Mouse (Mus musculus): ENCODE measurements around the gene Ttc21a. TPM values are rescaled to one million over a fixed set of nuclear protein-coding genes. Genes with fewer than 3 reads are reported as not detected.

Ttc21a gene
- polyA plus RNA-seq, 1 experiment from 2014 or later = 0.36 TPM

DNA sequence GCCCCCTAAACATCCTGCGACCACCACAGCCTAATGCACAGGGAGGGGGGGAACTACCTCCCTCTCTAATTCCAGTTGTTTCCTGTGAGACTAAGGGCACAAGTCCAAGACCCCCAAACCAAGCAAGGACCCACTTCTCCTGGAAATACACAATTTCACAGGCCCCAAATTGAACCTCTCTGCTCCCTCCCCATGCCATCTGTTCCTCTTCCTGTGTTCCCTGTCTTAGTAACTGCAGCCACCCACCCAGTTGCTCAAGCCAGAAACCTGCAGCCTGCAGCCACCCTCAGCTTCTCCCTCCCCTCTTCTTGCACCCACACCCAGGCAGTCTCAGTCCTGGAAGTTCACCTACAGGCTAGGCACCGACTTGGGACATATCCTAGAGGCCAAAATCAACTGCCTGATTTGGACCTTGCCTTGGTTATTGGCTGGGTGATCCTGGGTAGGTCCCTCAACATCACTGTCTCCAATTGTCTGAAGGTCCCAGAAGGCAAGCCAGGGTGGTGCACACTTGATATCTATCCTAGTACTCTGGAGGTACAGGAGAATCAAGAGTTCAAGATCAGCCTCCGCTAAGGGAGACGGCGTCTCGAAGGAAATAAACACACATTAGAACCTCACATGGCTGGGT lies 41.5 kb downstream of the Ttc21a start:
- Histone ChIP-seq H3K4me2 (no peak overlapping the region), H3K27ac (replicated peaks) (no peak overlapping the region), H3K9ac (no peak overlapping the region), H3K9me3 (no peaks in the 10 kb centered on the region), H3K4me1 (replicated peaks) (peaks cover 57% of the 10 kb centered on the region), H3K36me3 (peaks cover 2% of the 10 kb centered on the region; the same call in 1 of the 2 replicates), H3K4me3 (no peak overlapping the region), H3K27me3 (peaks cover 21% of the 10 kb centered on the region)
- WGBS = 90% methylated on average over 6 of the region's 6 CpGs
- no peak for ATAC-seq (ENCODE audit: low read depth)

- no peak for ATAC-seq (ENCODE audit: low read depth)
- no peaks in the 10 kb centered on the region for H3K9me3 ChIP-seq
- peaks cover 64% of the 10 kb centered on the region for H3K4me1 ChIP-seq (replicated peaks)
- H3K9ac ChIP-seq = no peak overlapping the region
- H3K36me3 ChIP-seq = no peaks in the 10 kb centered on the region
- WGBS = 50% methylated on average over 2 of the region's 2 CpGs
- H3K4me3 ChIP-seq = no peak overlapping the region
- H3K4me2 ChIP-seq = no peak overlapping the region
- no peak overlapping the region for H3K27ac ChIP-seq (replicated peaks)
- peaks cover 28% of the 10 kb centered on the region for H3K27me3 ChIP-seq
Measured at GRCm38 (mm10) chr9:119979749-119980148, 42.3 kb downstream of the Ttc21a start.

DNA sequence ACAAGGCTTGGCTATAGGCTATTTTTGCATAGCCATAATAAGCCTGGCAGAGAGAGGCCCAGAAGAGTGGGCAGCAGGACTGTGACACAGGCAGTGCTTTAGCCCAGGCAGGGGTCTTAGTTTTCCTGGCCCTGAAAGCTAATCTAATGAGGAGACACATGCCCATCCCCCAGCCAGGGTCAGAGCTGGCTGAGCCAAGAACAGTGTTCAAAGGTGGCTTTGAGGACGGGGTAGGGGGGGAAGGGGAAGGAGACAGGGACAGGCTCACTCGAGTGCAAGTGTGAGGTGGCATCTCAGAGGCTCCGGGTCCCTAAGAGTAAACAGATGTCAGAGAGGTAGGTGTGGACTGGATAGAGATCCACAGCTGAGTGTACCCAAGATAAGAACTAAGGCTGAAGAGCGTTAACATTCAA lies 43.4 kb downstream of the Ttc21a start:
- H3K36me3 ChIP-seq = no peaks in the 10 kb centered on the region
- H3K4me2 ChIP-seq = peak overlapping the region; percentile 87
- H3K9me3 ChIP-seq = no peaks in the 10 kb centered on the region
- no peak overlapping the region for H3K4me3 ChIP-seq
- H3K27ac ChIP-seq (replicated peaks) = peak overlapping the region; percentile 75
- H3K27me3 ChIP-seq = peaks cover 28% of the 10 kb centered on the region
- peak overlapping the region; percentile 54; the same call in 1 of the 2 replicates for H3K9ac ChIP-seq
- H3K4me1 ChIP-seq (replicated peaks) = peaks cover 64% of the 10 kb centered on the region
- no peak for ATAC-seq (ENCODE audit: low read depth)
- 9% methylated on average over 4 of the region's 4 CpGs for WGBS

DNA sequence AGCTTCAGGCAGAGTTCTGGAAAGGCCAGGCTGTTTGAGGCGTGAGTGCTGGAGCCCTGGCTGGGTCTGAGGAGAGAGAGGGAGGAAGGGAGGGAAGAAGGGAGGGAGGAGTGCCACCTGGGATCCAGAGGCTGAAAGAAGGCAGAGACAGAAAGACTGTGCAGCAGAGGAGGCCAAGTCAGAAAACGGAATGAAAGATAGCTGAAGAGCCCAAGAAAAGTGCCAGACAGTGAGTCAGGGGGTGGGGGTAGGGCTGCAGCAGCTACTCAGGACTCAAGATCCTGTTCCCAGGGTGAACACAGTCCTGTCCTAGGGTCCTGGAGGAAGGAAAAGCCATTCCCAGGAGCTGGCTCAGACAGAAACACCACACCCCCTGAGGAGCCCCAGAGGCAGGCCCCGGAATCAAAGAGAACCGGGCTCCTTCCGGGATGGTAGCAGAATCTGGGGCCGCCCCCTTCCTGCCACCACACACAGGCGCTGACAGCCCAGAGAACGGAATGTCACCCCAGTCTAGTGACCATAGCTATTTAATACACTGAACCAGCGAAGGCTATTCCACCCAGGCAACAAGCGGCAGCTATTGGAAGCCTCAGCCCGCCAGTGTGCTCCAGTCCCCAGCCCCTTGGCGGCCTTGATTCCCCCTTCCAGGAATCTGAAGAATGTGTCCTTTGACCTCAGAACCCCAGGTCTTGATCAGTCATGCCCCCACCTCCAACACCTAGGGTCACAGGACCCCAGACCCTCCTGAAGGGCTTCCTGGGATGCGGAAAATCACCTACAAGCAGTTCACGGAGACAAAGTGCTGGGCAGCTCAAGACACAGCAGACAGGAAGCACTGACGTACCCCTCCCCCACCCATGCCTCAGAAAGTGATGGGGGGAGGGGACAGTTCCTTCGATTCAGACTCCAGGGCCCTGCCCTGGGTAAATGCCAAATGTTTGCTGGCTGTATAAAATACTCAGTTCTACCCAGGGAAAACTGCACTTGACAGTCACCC lies 44.1 kb downstream of the Ttc21a start:
- Histone ChIP-seq H3K36me3 (no peaks in the 10 kb centered on the region), H3K9ac (peak overlapping the region; percentile 75), H3K4me3 (peak overlapping the region; percentile 60), H3K9me3 (no peaks in the 10 kb centered on the region), H3K27ac (replicated peaks) (peak overlapping the region; percentile 75), H3K4me2 (peak overlapping the region; percentile 87), H3K4me1 (replicated peaks) (peaks cover 64% of the 10 kb centered on the region), H3K27me3 (peaks cover 28% of the 10 kb centered on the region)
- peak; percentile 5; the same call in 1 of the 2 replicates for ATAC-seq (ENCODE audit: low read depth)
- 2% methylated on average over 16 of the region's 16 CpGs for WGBS

DNA sequence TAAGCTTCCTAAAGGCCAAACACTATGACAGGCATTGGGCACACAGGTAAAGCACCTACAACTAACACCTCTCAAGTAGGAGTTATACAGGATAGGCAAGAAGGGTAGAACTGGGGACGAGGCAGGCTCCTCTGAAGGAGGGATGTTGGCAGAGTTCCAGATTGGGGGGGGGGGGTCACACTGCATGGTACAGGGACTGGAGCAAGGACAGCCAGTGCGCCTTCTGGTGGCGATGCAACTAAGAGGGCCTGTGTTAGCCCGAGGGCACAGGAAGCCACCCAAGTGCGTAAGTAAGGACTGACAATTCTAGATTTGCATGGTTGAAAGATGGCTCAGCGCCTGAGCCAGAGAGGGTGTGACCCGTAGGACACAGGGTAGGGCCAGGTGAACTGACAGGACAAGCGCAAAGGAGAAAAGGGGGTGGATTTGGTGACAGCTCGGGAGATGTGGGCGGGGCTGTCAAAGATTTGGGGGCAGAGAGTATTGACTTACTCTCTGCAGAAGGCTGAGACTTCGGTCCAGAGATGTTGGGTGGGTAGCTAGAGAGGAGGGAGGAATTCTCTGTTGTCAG lies 44.9 kb downstream of the Ttc21a start:
- H3K27ac ChIP-seq (replicated peaks) = no peak overlapping the region; the same call in 1 of the 2 replicates

GRCm38 (mm10) chr9:119982956-119983551 lies 45.6 kb downstream of the Ttc21a start:
- ATAC-seq (ENCODE audit: low read depth) = no peak

More for the DNA sequence above, 44.9 kb downstream of the Ttc21a start:
- Histone ChIP-seq H3K4me1 (replicated peaks) (peaks cover 60% of the 10 kb centered on the region), H3K27me3 (peaks cover 32% of the 10 kb centered on the region), H3K4me2 (peak overlapping the region; percentile 87), H3K4me3 (peak overlapping the region; percentile 60), H3K9me3 (no peaks in the 10 kb centered on the region), H3K36me3 (no peaks in the 10 kb centered on the region), H3K9ac (peak overlapping the region; percentile 75; the same call in 1 of the 2 replicates)
- peak; percentile 24; the same call in 1 of the 2 replicates for ATAC-seq (ENCODE audit: low read depth)
- 2% methylated on average over 11 of the region's 11 CpGs for WGBS

GRCm38 (mm10) chr9:119983585-119984535 lies 46.5 kb downstream of the Ttc21a start:
- Histone ChIP-seq H3K27me3 (peaks cover 32% of the 10 kb centered on the region), H3K36me3 (no peaks in the 10 kb centered on the region), H3K9me3 (no peaks in the 10 kb centered on the region), H3K27ac (replicated peaks) (no peak overlapping the region), H3K9ac (peak overlapping the region; percentile 75), H3K4me2 (peak overlapping the region; percentile 87), H3K4me1 (replicated peaks) (peaks cover 45% of the 10 kb centered on the region), H3K4me3 (peak overlapping the region; percentile 60)
- 1% methylated on average over 75 of the region's 79 CpGs for WGBS
- ATAC-seq (ENCODE audit: low read depth) = peak; percentile 67

More at GRCm38 (mm10) chr9:119982956-119983551, 45.6 kb downstream of the Ttc21a start:
- Histone ChIP-seq H3K9ac (peak overlapping the region; percentile 75), H3K9me3 (no peaks in the 10 kb centered on the region), H3K4me3 (peak overlapping the region; percentile 60), H3K4me2 (peak overlapping the region; percentile 87), H3K36me3 (no peaks in the 10 kb centered on the region), H3K27me3 (peaks cover 32% of the 10 kb centered on the region), H3K27ac (replicated peaks) (no peak overlapping the region), H3K4me1 (replicated peaks) (peaks cover 53% of the 10 kb centered on the region)
- WGBS = 2% methylated on average over 46 of the region's 48 CpGs

DNA sequence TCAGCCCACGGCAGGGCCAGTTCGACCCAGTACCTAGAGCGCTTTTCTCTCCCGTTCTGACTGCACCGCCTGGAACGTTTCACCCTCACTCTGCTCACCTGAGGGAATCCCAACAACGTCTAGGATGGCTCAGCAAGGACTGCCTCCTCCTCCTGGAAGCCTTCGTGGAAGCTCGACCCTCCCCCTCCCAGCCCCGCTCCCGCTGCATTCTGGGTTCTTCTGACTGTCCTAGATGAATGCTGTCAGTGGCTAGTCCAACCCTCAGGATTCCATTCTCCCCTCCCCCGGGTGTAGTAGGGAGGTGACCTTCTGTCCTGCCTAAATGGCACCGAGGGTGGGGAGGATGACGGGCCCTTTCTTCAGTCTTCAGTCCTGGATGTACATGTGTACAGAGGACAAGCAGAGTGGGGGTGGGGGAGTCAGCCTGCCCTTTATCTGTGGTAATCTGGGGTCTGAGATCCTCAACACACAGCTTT lies 47.2 kb downstream of the Ttc21a start, which contains the start of gene Csrnp1:
Gene Csrnp1, minus strand, starts transcription at position 123 of the 476 bp plus-strand sequence.
- no peaks in the 10 kb centered on the region for H3K9me3 ChIP-seq
- no peaks in the 10 kb centered on the region for H3K36me3 ChIP-seq
- H3K4me1 ChIP-seq (replicated peaks) = peaks cover 44% of the 10 kb centered on the region
- peak within 1 kb of the TSS; percentile 87 for H3K4me2 ChIP-seq
- peak within 1 kb of the TSS; percentile 75 for H3K9ac ChIP-seq
- H3K27ac ChIP-seq (replicated peaks) = no peak within 1 kb of the TSS
- H3K27me3 ChIP-seq = peaks cover 32% of the 10 kb centered on the region
- no peak for ATAC-seq (ENCODE audit: low read depth)
- 10% methylated on average over 14 of the region's 14 CpGs for WGBS
- peak within 1 kb of the TSS; percentile 60 for H3K4me3 ChIP-seq

DNA sequence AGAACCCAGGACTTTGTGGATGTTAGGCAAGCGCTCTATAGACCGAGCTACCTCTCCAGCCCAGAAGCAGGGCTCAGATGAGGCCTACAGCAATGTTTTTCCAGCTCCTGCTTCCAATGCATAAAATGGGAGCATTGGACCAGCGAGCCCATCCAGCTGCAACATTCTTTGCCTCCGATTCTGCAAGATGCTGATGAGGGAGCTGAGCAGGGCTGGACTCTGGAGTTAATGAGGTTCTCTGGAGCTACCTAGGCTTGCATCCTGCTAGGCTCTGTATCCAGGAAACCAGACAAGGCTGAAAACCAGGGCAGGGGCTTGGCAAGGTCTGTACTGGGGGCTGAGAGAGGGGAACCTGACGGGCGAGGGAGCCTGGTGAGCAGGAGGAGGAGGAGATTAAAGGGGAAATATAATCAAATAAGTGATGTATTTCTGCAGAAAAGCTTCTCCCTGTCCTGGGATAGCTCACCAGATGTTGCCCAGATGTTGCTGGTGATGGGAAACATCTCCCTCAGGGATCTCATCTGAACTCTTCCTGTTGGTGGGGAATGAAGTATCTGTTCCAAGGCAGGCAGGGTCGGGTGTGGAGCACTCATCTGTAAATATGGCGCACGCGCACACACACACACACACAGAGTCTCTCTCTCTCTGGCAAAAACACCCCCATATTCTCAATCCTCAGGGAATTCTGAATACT lies 48.6 kb downstream of the Ttc21a start:
- H3K9me3 ChIP-seq = no peaks in the 10 kb centered on the region
- ATAC-seq (ENCODE audit: low read depth) = no peak
- 77% methylated on average over 10 of the region's 10 CpGs for WGBS
- H3K9ac ChIP-seq = no peak overlapping the region
- no peaks in the 10 kb centered on the region for H3K36me3 ChIP-seq
- peaks cover 29% of the 10 kb centered on the region for H3K27me3 ChIP-seq
- H3K4me1 ChIP-seq (replicated peaks) = peaks cover 34% of the 10 kb centered on the region
- H3K4me3 ChIP-seq = no peak overlapping the region
- no peak overlapping the region for H3K27ac ChIP-seq (replicated peaks)
- H3K4me2 ChIP-seq = no peak overlapping the region

DNA sequence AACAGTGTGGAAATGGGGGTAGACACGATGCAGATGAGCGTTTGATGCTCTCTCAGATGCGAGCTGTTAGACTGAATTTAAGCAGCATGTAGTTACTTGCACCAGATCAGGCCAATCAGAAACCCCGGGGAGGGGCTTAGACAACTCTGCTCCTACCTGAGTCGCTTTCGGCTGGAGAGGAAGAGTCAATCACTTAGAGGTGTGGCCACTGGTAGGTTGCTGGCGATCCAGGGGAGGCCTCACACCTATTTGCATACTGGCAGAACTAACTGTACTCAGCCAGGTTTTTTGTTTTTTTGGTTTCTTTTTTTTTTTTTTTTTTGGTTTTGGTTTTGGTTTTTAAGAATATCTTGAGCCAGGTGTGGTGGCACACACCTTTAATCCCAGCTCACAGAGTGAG lies 50.9 kb downstream of the Ttc21a start:
- no peak overlapping the region for H3K4me3 ChIP-seq
- H3K27me3 ChIP-seq = peaks cover 20% of the 10 kb centered on the region
- 39% methylated on average over 7 of the region's 7 CpGs for WGBS
- H3K4me1 ChIP-seq (replicated peaks) = peaks cover 11% of the 10 kb centered on the region
- ATAC-seq (ENCODE audit: low read depth) = no peak
- H3K4me2 ChIP-seq = no peak overlapping the region
- no peak overlapping the region for H3K9ac ChIP-seq
- no peak overlapping the region for H3K27ac ChIP-seq (replicated peaks)
- no peaks in the 10 kb centered on the region for H3K36me3 ChIP-seq
- no peaks in the 10 kb centered on the region for H3K9me3 ChIP-seq

Data from neural tube, embryonic 13.5 days (tissue).